Mouse (Mus musculus): ENCODE measurements around the gene Arhgap25. TPM values are rescaled to one million over a fixed set of nuclear protein-coding genes. Genes with fewer than 3 reads are reported as not detected.
"Not testable (repeated sequence)": the region's sequence is repeated elsewhere in the genome, so short reads cannot be mapped to it uniquely, and the experiment has no call there.

The Arhgap25 gene
- not detected in 2 replicates for polyA plus RNA-seq (2012; ENCODE audit: insufficient read depth, insufficient read length, low replicate concordance, missing spikeins)

DNA sequence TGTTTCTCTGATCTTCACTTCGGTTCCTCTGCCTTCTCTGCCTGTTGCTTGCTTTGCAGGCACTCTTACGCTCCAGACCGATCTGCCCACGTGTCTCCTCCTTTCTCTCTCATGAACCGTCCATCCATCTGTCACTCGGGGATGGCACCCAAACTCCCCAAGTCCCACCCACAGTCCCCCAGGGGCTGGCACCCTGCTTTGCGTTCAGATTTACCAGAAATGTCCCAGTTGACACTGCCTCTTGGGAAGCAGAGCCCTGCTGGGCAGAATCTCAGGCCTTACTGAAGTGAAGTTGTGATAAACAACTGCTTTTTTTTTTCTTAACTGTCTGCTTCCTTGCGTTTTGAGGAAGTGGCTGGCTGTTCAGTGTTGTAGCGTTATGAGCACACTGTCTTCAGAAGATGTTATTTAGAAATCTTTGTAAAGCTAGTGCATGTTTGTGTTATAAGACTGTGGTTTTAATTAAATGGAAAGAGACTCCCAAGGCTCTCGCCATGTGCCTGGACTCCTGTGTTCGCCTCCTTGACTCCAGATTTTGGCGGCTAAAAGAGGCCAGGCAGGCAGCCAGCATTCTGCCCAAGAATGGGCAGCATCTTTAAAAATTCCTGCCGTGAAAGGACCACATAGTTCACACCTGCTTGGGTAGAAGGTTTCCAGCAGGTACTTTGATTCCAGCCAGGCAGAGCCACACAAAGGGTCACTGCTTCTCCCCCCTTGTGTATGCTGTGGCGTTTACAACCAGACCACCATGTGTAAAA, at the start of gene Arhgap25:
Arhgap25 (minus strand) TSS at position 307 of the 758 bp plus-strand sequence.
- Histone ChIP-seq H3K27ac (ENCODE audit: insufficient read depth, low read depth, low read length) (no peak within 1 kb of the TSS), H3K4me3 (ENCODE audit: insufficient read depth, low read depth, low read length) (peak within 1 kb of the TSS; percentile 14; the same call in 1 of the 2 replicates), H3K4me1 (ENCODE audit: control insufficient read depth, insufficient read depth, low read length) (peaks cover 3% of the 10 kb centered on the region; the same call in 1 of the 2 replicates)
- TF ChIP-seq POLR2A (IDR thresholded peaks at IDR 0.05; ENCODE audit: insufficient read depth, low read depth, low read length), result no peak
- no peak for TF ChIP-seq CTCF (IDR thresholded peaks at IDR 0.05; ENCODE audit: insufficient read depth, low read depth, low read length)
- WGBS, result 57% methylated on average over 14 of the region's 14 CpGs

GRCm38 (mm10) chr6:87582456-87582855, 49.4 kb upstream of the Arhgap25 start:
- Histone ChIP-seq H3K27ac (ENCODE audit: insufficient read depth, low read depth, low read length) (no peak overlapping the region), H3K4me3 (ENCODE audit: insufficient read depth, low read depth, low read length) (no peak overlapping the region), H3K4me1 (ENCODE audit: control insufficient read depth, insufficient read depth, low read length) (no peaks in the 10 kb centered on the region)
- TF ChIP-seq CTCF (IDR thresholded peaks at IDR 0.05; ENCODE audit: insufficient read depth, low read depth, low read length) (no peak), POLR2A (IDR thresholded peaks at IDR 0.05; ENCODE audit: insufficient read depth, low read depth, low read length) (no peak)
- 51% methylated on average over 6 of the region's 6 CpGs for WGBS

DNA sequence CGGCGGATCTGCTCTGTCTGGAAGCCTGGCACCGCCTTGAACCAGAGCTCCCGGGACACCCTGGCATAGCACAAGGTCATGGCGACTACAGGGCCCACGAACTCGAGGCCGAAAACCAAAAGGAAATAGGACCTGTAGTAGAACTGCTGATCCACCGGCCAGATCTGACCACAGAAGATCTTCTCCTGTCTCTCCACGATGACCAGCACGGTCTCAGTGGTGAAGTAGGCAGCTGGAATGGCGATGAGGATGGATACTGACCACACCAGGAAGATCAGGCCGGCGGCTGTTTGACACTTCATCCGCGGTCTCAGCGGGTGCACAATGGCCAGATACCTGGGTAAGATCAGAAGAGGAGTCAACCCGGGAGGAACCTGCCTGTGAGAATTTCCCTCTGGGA, 48.5 kb upstream of the Arhgap25 start:
- WGBS, result 95% methylated on average over 18 of the region's 18 CpGs
- Histone ChIP-seq H3K27ac (ENCODE audit: insufficient read depth, low read depth, low read length) (no peak overlapping the region), H3K4me1 (ENCODE audit: control insufficient read depth, insufficient read depth, low read length) (no peaks in the 10 kb centered on the region), H3K4me3 (ENCODE audit: insufficient read depth, low read depth, low read length) (no peak overlapping the region)
- TF ChIP-seq POLR2A (IDR thresholded peaks at IDR 0.05; ENCODE audit: insufficient read depth, low read depth, low read length) (no peak), CTCF (IDR thresholded peaks at IDR 0.05; ENCODE audit: insufficient read depth, low read depth, low read length) (no peak)

DNA sequence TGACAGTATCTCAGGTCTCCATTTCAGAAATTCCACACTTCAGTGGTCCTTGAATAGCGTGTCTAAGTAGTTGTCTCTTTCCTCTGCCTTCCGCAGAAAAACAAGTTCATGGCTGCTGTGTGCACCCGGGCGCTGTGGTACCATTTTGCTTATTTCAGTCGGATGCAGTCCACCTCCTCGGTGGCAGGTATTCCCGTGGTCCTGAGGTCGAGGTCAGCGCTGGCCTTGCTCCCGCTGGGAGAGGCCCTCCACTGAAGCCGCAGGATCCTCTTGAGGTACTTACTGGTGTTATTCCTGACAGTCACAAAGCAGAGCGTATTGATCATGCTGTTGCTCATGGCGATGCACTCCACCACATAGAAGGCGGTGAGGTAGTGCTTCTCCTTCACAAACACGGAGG, 48.0 kb upstream of the Arhgap25 start:
- no peak for TF ChIP-seq POLR2A (IDR thresholded peaks at IDR 0.05; ENCODE audit: insufficient read depth, low read depth, low read length)
- TF ChIP-seq CTCF (IDR thresholded peaks at IDR 0.05; ENCODE audit: insufficient read depth, low read depth, low read length), result no peak
- whole genome bisulfite sequencing, result 92% methylated on average over 15 of the region's 15 CpGs
- H3K4me1 ChIP-seq (ENCODE audit: control insufficient read depth, insufficient read depth, low read length), result no peaks in the 10 kb centered on the region
- no peak overlapping the region for H3K27ac ChIP-seq (ENCODE audit: insufficient read depth, low read depth, low read length)
- no peak overlapping the region for H3K4me3 ChIP-seq (ENCODE audit: insufficient read depth, low read depth, low read length)

DNA sequence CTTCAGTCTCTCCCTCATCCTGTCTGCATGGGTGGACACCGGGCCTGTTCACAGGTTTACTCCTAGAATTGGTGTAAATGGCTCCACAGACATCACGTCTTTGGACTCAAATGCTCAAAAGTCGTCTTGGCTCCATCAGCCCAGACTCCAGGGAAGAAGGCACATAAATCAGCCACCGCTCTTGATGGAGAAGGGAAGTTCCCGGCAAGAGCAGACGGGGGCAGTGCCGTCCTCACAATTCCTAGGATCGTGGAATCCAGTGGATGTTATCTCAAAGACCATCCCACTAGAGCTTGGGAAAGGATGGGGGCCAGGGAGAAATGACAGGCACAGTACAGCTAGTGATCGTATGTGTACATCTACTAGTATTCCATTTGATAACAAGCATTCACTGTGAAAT, 45.2 kb upstream of the Arhgap25 start:
- 63% methylated on average over 9 of the region's 9 CpGs for WGBS
- TF ChIP-seq CTCF (IDR thresholded peaks at IDR 0.05; ENCODE audit: insufficient read depth, low read depth, low read length) (no peak), POLR2A (IDR thresholded peaks at IDR 0.05; ENCODE audit: insufficient read depth, low read depth, low read length) (no peak)
- Histone ChIP-seq H3K4me3 (ENCODE audit: insufficient read depth, low read depth, low read length) (no peak overlapping the region), H3K27ac (ENCODE audit: insufficient read depth, low read depth, low read length) (no peak overlapping the region), H3K4me1 (ENCODE audit: control insufficient read depth, insufficient read depth, low read length) (no peaks in the 10 kb centered on the region)

- Histone ChIP-seq H3K27ac (ENCODE audit: insufficient read depth, low read depth, low read length) (no peak overlapping the region), H3K4me1 (ENCODE audit: control insufficient read depth, insufficient read depth, low read length) (no peaks in the 10 kb centered on the region)
- 55% methylated on average over 4 of the region's 4 CpGs for WGBS
These were observed 43.7 kb upstream of the Arhgap25 start for GRCm38 (mm10) chr6:87576648-87577330.

DNA sequence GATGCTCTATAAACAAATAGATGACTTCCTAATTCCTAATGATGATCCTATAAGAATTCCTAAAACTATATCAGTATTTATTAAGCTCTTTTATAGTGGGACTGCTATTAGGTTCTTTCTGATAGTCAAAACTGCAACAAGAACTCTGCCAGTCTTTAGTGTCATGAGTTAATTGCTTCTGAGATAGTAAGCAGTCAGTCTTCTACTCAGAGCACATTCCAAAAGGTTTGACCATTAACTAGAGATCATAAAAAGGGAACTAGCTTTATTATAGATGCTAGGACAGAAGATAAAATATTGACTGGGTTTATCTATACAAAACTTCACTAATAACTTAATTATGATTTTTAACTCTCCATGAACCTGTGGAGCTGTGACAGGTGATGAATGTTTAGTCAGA, 38.8 kb upstream of the Arhgap25 start:
- not testable (repeated sequence) for H3K4me3 ChIP-seq (ENCODE audit: insufficient read depth, low read depth, low read length); H3K27ac ChIP-seq (ENCODE audit: insufficient read depth, low read depth, low read length); H3K4me1 ChIP-seq (ENCODE audit: control insufficient read depth, insufficient read depth, low read length)

More at GRCm38 (mm10) chr6:87576648-87577330, 43.7 kb upstream of the Arhgap25 start:
- no peak overlapping the region for H3K4me3 ChIP-seq (ENCODE audit: insufficient read depth, low read depth, low read length)
- TF ChIP-seq CTCF (IDR thresholded peaks at IDR 0.05; ENCODE audit: insufficient read depth, low read depth, low read length) (no peak), POLR2A (IDR thresholded peaks at IDR 0.05; ENCODE audit: insufficient read depth, low read depth, low read length) (no peak)

DNA sequence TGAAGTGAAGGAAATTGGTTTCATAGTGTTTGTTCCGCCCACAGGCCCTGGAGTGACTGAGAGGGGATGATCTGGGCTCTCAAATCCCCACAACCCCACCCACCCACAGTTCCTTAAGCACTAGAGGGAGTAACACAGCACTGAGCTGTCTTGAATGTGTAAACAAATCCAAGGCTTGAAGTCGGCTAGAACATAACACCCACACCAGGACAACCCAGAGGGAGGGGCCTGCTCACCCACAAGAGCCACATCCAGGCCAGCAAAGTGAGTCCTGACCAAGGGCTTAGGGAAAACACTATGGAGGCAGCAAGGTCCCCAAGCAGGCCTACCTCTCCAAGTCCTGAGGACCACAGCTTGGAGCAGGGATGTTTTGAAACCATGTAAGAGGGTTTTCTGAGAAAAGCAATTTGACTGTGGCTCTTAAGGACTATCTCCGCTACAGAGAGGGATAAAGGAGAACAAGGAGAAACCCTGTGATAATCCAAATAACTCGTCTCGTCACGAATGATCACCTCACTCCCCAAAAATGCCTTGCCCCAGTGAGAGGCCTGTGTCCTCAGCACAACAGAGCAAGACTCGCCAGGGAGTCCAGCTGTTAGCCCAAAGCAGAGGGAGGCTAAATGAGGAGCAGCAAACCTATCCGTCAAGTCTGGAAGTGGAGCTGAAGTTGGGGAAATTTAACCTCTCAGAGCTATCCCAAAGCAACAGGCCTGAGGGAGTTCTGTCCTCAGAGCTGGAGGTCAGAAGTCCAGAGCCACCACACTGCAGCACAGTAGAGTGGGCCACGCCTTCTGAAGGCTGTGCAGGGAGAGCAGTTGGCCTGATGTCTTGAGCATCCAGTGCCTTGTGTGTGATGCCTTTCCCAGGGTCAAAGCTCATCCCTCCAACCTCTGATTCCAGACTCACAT, 34.9 kb upstream of the Arhgap25 start:
- Histone ChIP-seq H3K27ac (ENCODE audit: insufficient read depth, low read depth, low read length) (no peak overlapping the region; the same call in 1 of the 2 replicates), H3K4me3 (ENCODE audit: insufficient read depth, low read depth, low read length) (no peak overlapping the region), H3K4me1 (ENCODE audit: control insufficient read depth, insufficient read depth, low read length) (peaks cover 7% of the 10 kb centered on the region)
- WGBS, result 63% methylated on average over 9 of the region's 9 CpGs
- TF ChIP-seq POLR2A (IDR thresholded peaks at IDR 0.05; ENCODE audit: insufficient read depth, low read depth, low read length) (no peak), CTCF (IDR thresholded peaks at IDR 0.05; ENCODE audit: insufficient read depth, low read depth, low read length) (no peak)
